Mouse (Mus musculus) C3H10T1/2 (cell line): Measurements from ENCODE around the gene Ndufs2. TPM values are rescaled to one million over a fixed set of nuclear protein-coding genes. Genes with fewer than 3 reads are reported as not detected.

Experiments
- polyA plus RNA-seq, 2 experiments: library from polyadenylated mRNA; unstranded; fragments of >200 nt; fragmentation: generic; extraction: Trizol; gene quantifications; one replicate each; pipeline ENCODE4 v1.2.1; 2012; ENCODE audit warnings: missing spikeins in 2 of 2

Gene Ndufs2
- 100 to 1,000 TPM; 163 to 201 TPM for polyA plus RNA-seq

GRCm38 (mm10) chr1:171250680-171251593 lies at the start of gene Ndufs2:
Gene Ndufs2 (minus strand): TSS chr1:171251388.

GRCm38 (mm10) chr1:171294298-171295062 lies 43.3 kb upstream of the Ndufs2 start, which contains the start of gene Ufc1:
Gene Ufc1 (minus strand): TSS chr1:171295024.

GRCm38 (mm10) chr1:171287136-171288081 lies 36.2 kb upstream of the Ndufs2 start, which contains the start of gene Usp21:
Gene Usp21 (minus strand): TSS chr1:171287991.

GRCm38 (mm10) chr1:171280916-171281527 lies 29.8 kb upstream of the Ndufs2 start, which contains the start of gene Ppox:
Gene Ppox (minus strand): TSS chr1:171281186.

GRCm38 (mm10) chr1:171269848-171270572 lies 18.8 kb upstream of the Ndufs2 start, which contains the start of gene B4galt3:
Gene B4galt3 (plus strand): TSS chr1:171270328.

GRCm38 (mm10) chr1:171249913-171250600 lies 1.1 kb downstream of the Ndufs2 start, which contains the start of gene Adamts4:
Gene Adamts4 (plus strand): TSS chr1:171250421.

GRCm38 (mm10) chr1:171234126-171234525 lies 17.1 kb downstream of the Ndufs2 start, which contains the start of gene Fcer1g:
Gene Fcer1g (minus strand): TSS chr1:171234365.

GRCm38 (mm10) chr1:171224857-171225256 lies 26.3 kb downstream of the Ndufs2 start, which contains the start of gene Apoa2:
Gene Apoa2 (plus strand): TSS chr1:171225054.

GRCm38 (mm10) chr1:171222238-171223155 lies 28.7 kb downstream of the Ndufs2 start, which contains the start of gene Tomm40l:
Gene Tomm40l (minus strand): TSS chr1:171222514.

DNA sequence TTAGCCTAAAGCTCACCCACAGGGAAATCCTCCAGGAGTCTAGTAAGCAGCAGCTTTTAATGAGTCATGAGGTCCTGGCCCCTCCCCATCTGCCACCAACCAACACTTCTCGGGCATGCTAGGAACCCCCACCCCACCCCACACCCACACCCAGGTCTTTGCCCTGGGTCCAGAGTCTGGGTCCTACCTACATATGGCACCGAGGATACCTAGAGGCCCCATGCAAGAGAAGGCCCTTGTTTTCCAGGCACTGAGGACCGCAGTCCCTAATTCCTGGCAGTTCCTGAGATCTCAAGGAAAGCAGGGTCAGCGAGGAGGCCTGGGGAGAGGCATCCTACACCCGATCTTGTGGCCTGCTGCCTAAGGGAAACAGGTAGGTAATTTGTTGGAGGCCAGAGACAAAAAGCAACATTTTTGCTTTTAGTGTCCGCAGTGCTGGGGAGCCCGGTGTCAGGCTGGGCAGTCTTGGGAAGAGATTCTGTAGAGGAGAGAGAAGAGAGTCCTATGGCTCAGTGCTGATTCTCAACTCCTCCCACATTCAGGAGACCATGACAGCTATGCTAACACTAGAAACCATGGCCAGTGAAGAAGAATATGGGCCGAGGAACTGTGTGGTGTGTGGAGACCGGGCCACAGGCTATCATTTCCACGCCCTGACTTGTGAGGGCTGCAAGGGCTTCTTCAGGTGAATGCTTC lies 37.2 kb downstream of the Ndufs2 start, which contains the start of gene Nr1i3:
Gene Nr1i3 (plus strand): TSS at position 170 of the 696 bp plus-strand sequence.

DNA sequence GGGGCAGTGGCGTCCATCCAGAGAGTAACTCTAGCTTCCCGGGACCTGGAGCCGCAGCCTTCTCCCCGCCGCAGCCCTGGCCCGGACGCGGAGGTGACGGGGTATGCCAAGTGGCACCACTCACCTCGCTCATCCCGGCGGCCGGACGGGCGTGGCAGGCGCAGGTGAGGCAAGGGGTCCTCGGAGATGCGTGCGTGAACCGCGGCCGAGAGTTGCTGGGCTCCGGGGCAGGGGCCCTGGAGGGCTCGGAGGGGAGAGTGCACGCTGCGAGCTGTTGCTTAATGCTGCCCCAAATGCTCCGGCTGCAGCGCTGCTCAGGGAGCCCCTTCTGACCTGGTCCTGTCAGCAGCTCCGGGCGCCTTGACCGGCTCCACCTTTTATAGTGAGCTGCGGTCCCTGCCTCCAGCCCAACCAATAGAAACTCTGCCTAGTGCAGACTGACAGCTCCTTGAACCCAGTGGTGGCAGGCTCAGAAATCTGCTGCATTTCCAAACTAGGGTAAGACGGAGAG lies 55.2 kb downstream of the Ndufs2 start, which contains the start of gene Pcp4l1:
Gene Pcp4l1 (minus strand): TSS at position 382 of the 511 bp plus-strand sequence.

Other genes starting within 250 kb of the Ndufs2 start
- 1 to 10 TPM in 1 of 2 experiments, under 1 TPM in 1; 0.23 to 2.7 TPM for gene Fcgr4, start 232.5 kb downstream of the Ndufs2 start, polyA plus RNA-seq
- gene Fcgr3, start 186.5 kb downstream of the Ndufs2 start, polyA plus RNA-seq = not detected
- gene Cfap126, start 137.5 kb downstream of the Ndufs2 start, polyA plus RNA-seq = 1 to 10 TPM in 1 of 2 experiments, under 1 TPM in 1; 0.47 to 2.7 TPM
- gene Sdhc, start 100.8 kb downstream of the Ndufs2 start, polyA plus RNA-seq = 100 to 1,000 TPM in 1 of 2 experiments, 10 to 100 TPM in 1; 72.7 to 128 TPM
- under 1 TPM; 0.07 to 0.42 TPM for gene Mpz, start 100.7 kb downstream of the Ndufs2 start, polyA plus RNA-seq
- gene Pcp4l1, start 55.1 kb downstream of the Ndufs2 start, polyA plus RNA-seq = under 1 TPM in 1 of 2 experiments, not detected in 1; 0.11 TPM
- under 1 TPM; 0.01 to 0.02 TPM for gene Nr1i3, start 37.4 kb downstream of the Ndufs2 start, polyA plus RNA-seq
- gene Tomm40l, start 28.9 kb downstream of the Ndufs2 start, polyA plus RNA-seq = 10 to 100 TPM; 30.8 to 39.3 TPM
- under 1 TPM in 1 of 2 experiments, not detected in 1; 0.33 TPM for gene Apoa2, start 26.3 kb downstream of the Ndufs2 start, polyA plus RNA-seq
- gene Fcer1g, start 17.0 kb downstream of the Ndufs2 start, polyA plus RNA-seq = under 1 TPM in 1 of 2 experiments, not detected in 1; 0.07 TPM
- gene Adamts4, start 967 bp downstream of the Ndufs2 start, polyA plus RNA-seq = 1 to 10 TPM in 1 of 2 experiments, under 1 TPM in 1; 0.25 to 8.9 TPM
- gene B4galt3, start 18.9 kb upstream of the Ndufs2 start, polyA plus RNA-seq = 10 to 100 TPM in 1 of 2 experiments, 1 to 10 TPM in 1; 9.2 to 33.6 TPM
- 10 to 100 TPM in 1 of 2 experiments, 1 to 10 TPM in 1; 7.7 to 19.8 TPM for gene Ppox, start 29.8 kb upstream of the Ndufs2 start, polyA plus RNA-seq
- 10 to 100 TPM; 15.3 to 46.2 TPM for gene Usp21, start 36.6 kb upstream of the Ndufs2 start, polyA plus RNA-seq
- 100 to 1,000 TPM in 1 of 2 experiments, 10 to 100 TPM in 1; 96.6 to 138 TPM for gene Ufc1, start 43.6 kb upstream of the Ndufs2 start, polyA plus RNA-seq
- gene Dedd, start 77.8 kb upstream of the Ndufs2 start, polyA plus RNA-seq = 10 to 100 TPM; 14.8 to 45.0 TPM
- gene Nit1, start 94.3 kb upstream of the Ndufs2 start, polyA plus RNA-seq = 10 to 100 TPM in 1 of 2 experiments, 1 to 10 TPM in 1; 7.6 to 30.5 TPM
- gene Pfdn2, start 94.3 kb upstream of the Ndufs2 start, polyA plus RNA-seq = 10 to 100 TPM; 29.8 to 51.1 TPM
- gene Klhdc9, start 109.4 kb upstream of the Ndufs2 start, polyA plus RNA-seq = under 1 TPM in 1 of 2 experiments, not detected in 1; 0.05 TPM
- under 1 TPM; 0.02 to 0.04 TPM for gene Nectin4, start 118.7 kb upstream of the Ndufs2 start, polyA plus RNA-seq
- under 1 TPM; 0.02 to 0.06 TPM for gene Arhgap30, start 137.6 kb upstream of the Ndufs2 start, polyA plus RNA-seq
- 10 to 100 TPM; 23.4 to 86.2 TPM for gene Usf1, start 159.9 kb upstream of the Ndufs2 start, polyA plus RNA-seq
- 1 to 10 TPM in 1 of 2 experiments, under 1 TPM in 1; 0.16 to 2.5 TPM for gene Tstd1, start 167.5 kb upstream of the Ndufs2 start, polyA plus RNA-seq
- under 1 TPM in 1 of 2 experiments, not detected in 1; 0.13 TPM for gene F11r, start 186.1 kb upstream of the Ndufs2 start, polyA plus RNA-seq